Mouse (Mus musculus): Measurements from ENCODE around the gene B9d1. TPM values are rescaled to one million over a fixed set of nuclear protein-coding genes. Genes with fewer than 3 reads are reported as not detected.

The B9d1 gene
- polyA plus RNA-seq, 1 experiment from 2014 or later: 56.0 TPM

DNA sequence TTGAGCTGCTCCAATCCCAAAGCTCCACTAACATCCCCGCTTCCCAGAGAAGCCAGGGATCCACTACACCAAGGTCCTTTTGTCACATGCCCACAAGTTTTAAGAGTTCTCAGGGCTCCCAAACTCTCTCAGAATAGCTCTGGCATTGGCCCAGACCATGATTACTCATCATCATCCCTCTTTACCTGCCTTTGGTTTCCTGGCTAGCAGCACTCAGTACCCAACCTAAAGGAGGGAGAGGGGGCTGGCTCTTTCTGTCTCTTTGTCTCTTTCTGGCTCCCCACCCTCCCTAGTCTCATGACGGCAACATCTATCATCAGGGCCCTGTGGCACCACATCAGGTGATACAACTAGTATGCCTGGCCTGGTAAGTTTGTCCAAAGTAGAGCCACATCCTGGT lies 27.9 kb downstream of the B9d1 start:
- Histone ChIP-seq H3K4me1 (peaks cover 12% of the 10 kb centered on the region), H3K9me3 (replicated peaks) (no peaks in the 10 kb centered on the region), H3K4me3 (no peak overlapping the region), H3K36me3 (peaks cover 41% of the 10 kb centered on the region), H3K27me3 (ENCODE audit: low read depth, poor library complexity, severe bottlenecking) (no peaks in the 10 kb centered on the region), H3K27ac (replicated peaks) (no peak overlapping the region)
- DNase-seq (ENCODE audit: low spot score): no peak
- WGBS: 96% methylated on average over 2 of the region's 2 CpGs

DNA sequence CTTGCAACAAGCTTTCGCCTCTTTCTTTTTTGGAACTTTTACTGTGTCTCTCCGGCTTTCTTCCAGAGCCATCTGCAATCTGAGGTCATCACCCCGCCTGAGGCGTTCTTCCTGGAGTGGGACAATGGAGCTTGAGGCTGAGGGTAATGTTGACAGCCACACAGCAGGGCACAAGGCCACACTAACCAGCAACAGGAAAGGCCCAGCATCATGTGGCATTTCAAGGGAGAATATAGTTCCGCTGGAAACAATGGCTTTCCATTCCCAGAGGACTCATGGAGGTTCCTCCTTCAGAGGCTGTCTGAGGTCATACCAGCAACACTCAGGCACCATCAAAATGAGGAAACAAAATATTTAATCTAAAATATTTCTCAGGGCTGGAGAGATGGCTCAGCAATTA lies 28.6 kb downstream of the B9d1 start:
- DNase-seq (ENCODE audit: low spot score): no peak
- Histone ChIP-seq H3K36me3 (peaks cover 39% of the 10 kb centered on the region), H3K4me3 (no peak overlapping the region), H3K4me1 (peaks cover 12% of the 10 kb centered on the region), H3K27me3 (ENCODE audit: low read depth, poor library complexity, severe bottlenecking) (no peaks in the 10 kb centered on the region), H3K9me3 (replicated peaks) (no peaks in the 10 kb centered on the region), H3K27ac (replicated peaks) (0 out of 2 replicates have a peak overlapping the region, but pooled peaks have one; percentile 19)
- 74% methylated on average over 5 of the region's 5 CpGs for WGBS

DNA sequence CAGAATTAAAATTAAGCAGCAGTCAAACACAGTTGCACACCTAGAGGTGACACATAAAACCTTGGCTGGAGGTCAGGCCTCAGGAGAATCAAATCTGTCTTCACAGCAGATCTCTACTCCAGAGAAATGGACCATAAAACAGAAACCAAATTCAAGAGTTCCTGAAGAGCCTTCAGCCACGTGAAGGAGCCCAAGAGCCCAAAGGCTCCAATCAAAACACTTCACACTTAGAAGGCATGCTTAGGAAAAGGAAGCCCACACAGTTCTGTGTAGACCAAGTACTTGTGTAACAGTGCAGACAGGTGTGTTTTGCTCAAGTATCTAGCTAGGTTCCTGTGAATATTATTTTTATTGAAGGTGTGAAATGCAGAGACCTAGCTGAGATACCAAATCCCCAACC lies 30.6 kb downstream of the B9d1 start:
- peaks cover 43% of the 10 kb centered on the region for H3K36me3 ChIP-seq
- H3K9me3 ChIP-seq (replicated peaks): no peaks in the 10 kb centered on the region
- H3K27ac ChIP-seq (replicated peaks): no peak overlapping the region
- no peak for DNase-seq (ENCODE audit: low spot score)
- H3K27me3 ChIP-seq (ENCODE audit: low read depth, poor library complexity, severe bottlenecking): no peaks in the 10 kb centered on the region
- H3K4me1 ChIP-seq: 0 out of 2 replicates have a peak, but pooled peaks cover 3% of the 10 kb centered on the region
- H3K4me3 ChIP-seq: no peak overlapping the region
- WGBS: 90% methylated on average over 1 of the region's 1 CpGs

DNA sequence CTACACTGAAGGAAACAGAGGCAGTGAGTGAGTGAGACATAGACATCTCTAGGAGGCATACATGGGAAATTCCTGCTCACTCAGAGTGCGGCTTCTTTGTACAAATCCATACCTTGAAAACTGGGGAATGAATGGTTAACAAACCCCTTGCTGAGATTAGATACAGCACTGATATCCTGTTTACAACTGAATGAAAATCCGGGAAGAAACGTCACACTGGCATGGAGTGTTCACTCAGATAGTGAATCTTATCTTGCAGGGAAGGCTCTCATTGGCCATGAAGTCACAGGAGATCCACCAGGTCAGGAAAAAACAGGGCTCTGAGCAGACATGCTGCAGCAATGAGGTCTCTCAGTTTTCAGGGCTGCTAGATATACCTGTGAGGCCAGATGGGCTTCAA lies 32.0 kb downstream of the B9d1 start:
- Histone ChIP-seq H3K36me3 (peaks cover 40% of the 10 kb centered on the region), H3K4me3 (no peak overlapping the region), H3K27me3 (ENCODE audit: low read depth, poor library complexity, severe bottlenecking) (no peaks in the 10 kb centered on the region), H3K9me3 (replicated peaks) (no peaks in the 10 kb centered on the region), H3K4me1 (0 out of 2 replicates have a peak, but pooled peaks cover 3% of the 10 kb centered on the region), H3K27ac (replicated peaks) (no peak overlapping the region)
- 82% methylated on average over 3 of the region's 3 CpGs for WGBS
- DNase-seq (ENCODE audit: low spot score): no peak

DNA sequence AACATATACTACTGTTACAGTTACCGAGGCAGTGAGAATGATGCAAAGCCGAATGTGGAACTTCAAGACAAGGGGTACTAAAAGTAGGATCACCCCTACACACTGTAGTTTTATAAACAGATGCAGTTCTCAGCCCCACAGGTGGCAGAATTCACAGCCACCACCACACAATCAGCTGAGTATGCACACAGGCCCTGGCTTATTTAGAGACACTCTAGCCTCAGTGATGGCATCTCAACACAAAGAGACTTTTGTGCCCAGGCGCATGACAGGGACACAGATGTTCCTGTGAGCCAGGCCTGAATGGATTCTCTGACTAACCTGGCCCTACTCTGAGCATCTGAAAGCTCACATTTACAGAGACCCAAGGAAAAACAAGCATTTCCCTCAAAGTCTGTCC lies 32.4 kb downstream of the B9d1 start:
- 88% methylated on average over 3 of the region's 3 CpGs for WGBS
- Histone ChIP-seq H3K27ac (replicated peaks) (no peak overlapping the region), H3K36me3 (peaks cover 40% of the 10 kb centered on the region)

DNA sequence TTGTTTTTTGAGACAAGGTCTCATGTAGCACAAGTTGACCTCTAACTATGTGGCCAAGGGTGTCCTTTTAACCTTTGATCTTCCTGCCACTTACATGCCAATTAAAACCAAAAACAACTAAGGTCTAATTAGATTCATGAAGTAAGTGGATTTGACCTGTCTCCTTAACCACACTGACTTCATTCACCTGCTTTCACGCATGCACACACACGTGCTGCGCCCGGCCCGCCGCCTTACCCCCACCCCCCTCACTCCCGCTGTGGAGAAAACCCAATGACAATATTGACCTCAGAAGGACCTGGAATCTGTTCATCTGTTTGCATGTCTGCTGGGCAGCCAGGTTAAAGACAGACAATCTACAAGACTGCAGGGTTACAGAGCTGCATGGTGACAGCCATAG lies 35.7 kb downstream of the B9d1 start:
- DNase-seq (ENCODE audit: low spot score): no peak
- Histone ChIP-seq H3K27me3 (ENCODE audit: low read depth, poor library complexity, severe bottlenecking) (no peaks in the 10 kb centered on the region), H3K9me3 (replicated peaks) (no peaks in the 10 kb centered on the region), H3K4me3 (no peak overlapping the region), H3K27ac (replicated peaks) (no peak overlapping the region), H3K36me3 (peaks cover 50% of the 10 kb centered on the region), H3K4me1 (no peaks in the 10 kb centered on the region)
- 83% methylated on average over 7 of the region's 7 CpGs for WGBS

More for the DNA sequence above, 32.4 kb downstream of the B9d1 start:
- no peak for DNase-seq (ENCODE audit: low spot score)
- Histone ChIP-seq H3K4me3 (no peak overlapping the region), H3K9me3 (replicated peaks) (no peaks in the 10 kb centered on the region), H3K27me3 (ENCODE audit: low read depth, poor library complexity, severe bottlenecking) (no peaks in the 10 kb centered on the region), H3K4me1 (0 out of 2 replicates have a peak, but pooled peaks cover 3% of the 10 kb centered on the region)

DNA sequence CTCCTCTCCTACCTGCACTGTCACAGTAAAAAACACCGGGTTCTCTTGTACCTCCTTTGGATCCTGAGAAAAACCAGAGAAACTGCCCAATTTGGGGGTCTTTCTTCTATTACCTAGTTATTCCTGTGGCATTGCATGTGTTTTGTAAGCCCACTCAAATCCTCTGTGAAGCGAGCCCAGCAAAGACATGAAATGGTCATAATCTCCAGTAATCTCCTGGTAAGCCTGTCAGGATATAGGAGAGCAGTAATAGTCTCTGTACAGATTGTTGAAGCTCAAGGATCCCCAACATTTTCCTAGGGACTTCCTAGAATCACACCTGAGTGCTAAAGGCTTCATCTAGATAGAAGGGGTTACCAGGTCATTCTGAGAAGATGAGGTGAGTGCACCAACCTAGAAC lies 36.2 kb downstream of the B9d1 start:
- WGBS: 94% methylated on average over 2 of the region's 2 CpGs
- H3K27me3 ChIP-seq (ENCODE audit: low read depth, poor library complexity, severe bottlenecking): no peaks in the 10 kb centered on the region
- no peak for DNase-seq (ENCODE audit: low spot score)
- H3K9me3 ChIP-seq (replicated peaks): no peaks in the 10 kb centered on the region
- H3K36me3 ChIP-seq: peaks cover 55% of the 10 kb centered on the region
- H3K4me1 ChIP-seq: no peaks in the 10 kb centered on the region
- no peak overlapping the region for H3K27ac ChIP-seq (replicated peaks)
- H3K4me3 ChIP-seq: no peak overlapping the region

DNA sequence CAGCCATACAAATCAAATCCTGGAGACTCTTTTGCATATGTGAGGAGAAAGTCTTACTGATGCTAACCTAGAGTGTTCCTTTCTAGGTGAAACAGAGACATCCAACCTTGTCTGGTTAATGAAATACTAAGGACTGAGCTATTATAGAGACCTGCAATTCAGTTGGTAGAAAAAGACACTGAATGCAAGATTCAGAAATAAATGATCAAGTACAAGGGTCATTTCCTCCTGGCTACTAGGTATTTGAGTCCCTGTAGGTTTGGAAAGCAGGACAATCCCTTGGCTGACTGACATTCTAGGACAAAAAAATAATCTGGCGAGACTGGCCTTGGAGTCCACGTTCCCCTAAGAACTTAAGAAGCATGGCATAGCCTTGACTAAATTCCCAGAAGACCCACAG lies 40.6 kb downstream of the B9d1 start:
- H3K27ac ChIP-seq (replicated peaks): no peak overlapping the region
- H3K27me3 ChIP-seq (ENCODE audit: low read depth, poor library complexity, severe bottlenecking): no peaks in the 10 kb centered on the region
- WGBS: 87% methylated on average over 2 of the region's 2 CpGs
- peaks cover 50% of the 10 kb centered on the region for H3K36me3 ChIP-seq
- no peak overlapping the region for H3K4me3 ChIP-seq
- H3K9me3 ChIP-seq (replicated peaks): no peaks in the 10 kb centered on the region
- DNase-seq (ENCODE audit: low spot score): no peak
- H3K4me1 ChIP-seq: no peaks in the 10 kb centered on the region

DNA sequence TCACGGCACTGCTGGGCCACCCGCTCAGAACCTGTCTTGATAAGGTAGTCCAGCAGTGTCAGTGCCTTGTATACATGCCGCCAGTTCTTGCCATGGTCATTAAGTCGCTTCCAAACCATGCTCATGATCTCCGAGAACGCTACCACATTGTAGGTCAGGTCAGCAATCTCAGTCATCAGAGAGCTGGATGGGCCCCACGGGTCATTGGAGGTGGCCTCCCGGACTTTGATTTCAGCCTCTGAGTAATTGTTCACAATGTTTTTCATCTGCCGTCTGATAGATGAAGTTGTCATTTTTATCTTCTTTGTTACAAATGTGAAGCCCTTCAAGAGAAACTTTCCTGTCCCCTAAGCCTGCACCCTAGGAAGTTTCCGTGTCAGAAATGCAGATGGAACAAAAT lies 41.5 kb downstream of the B9d1 start:
- no peak overlapping the region for H3K4me3 ChIP-seq
- H3K4me1 ChIP-seq: no peaks in the 10 kb centered on the region
- H3K27me3 ChIP-seq (ENCODE audit: low read depth, poor library complexity, severe bottlenecking): no peaks in the 10 kb centered on the region
- 96% methylated on average over 10 of the region's 10 CpGs for WGBS
- no peak overlapping the region for H3K27ac ChIP-seq (replicated peaks)
- no peaks in the 10 kb centered on the region for H3K9me3 ChIP-seq (replicated peaks)
- peaks cover 47% of the 10 kb centered on the region for H3K36me3 ChIP-seq
- DNase-seq (ENCODE audit: low spot score): no peak

DNA sequence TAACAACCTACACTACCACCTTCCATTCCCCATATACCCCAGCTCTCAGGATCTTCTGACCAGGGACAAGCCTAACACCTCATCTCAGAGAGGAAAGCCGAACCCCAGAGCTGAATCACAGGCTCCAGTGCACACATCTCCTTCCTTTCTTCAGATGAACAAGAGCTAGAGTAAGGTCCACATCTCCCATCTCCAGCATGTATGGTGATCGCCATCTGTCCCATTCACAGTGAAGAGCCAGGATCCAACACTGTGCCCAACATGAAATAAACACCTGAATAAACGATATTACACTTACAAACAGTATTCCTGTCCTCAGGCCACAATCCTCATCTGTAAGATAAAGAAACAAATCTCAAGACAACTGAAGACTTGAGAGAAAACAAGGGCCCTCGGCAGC lies 42.8 kb downstream of the B9d1 start:
- Histone ChIP-seq H3K27ac (replicated peaks) (no peak overlapping the region), H3K4me3 (no peak overlapping the region), H3K9me3 (replicated peaks) (no peaks in the 10 kb centered on the region), H3K27me3 (ENCODE audit: low read depth, poor library complexity, severe bottlenecking) (no peaks in the 10 kb centered on the region), H3K4me1 (no peaks in the 10 kb centered on the region), H3K36me3 (peaks cover 42% of the 10 kb centered on the region)
- DNase-seq (ENCODE audit: low spot score): no peak
- 93% methylated on average over 4 of the region's 4 CpGs for WGBS

DNA sequence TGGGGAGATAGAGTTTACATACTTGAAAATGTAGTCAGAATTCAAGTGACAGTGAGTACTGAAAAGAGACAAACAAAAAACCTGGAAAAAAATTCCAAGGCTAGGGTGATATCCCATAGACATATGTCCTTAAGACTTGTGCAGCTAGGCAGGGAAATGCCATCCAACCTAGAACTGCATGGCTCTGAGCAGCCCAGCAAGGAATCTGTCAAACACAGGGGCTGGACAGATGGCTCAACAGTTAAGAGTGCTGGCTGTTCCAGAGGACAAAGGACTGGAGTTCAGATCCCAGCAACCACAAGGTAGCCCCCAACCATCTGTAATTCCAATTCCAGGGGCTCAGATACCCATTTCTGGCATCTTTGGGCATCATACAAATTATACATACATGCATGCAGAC lies 45.7 kb downstream of the B9d1 start:
- Histone ChIP-seq H3K9me3 (replicated peaks) (no peaks in the 10 kb centered on the region), H3K4me1 (no peaks in the 10 kb centered on the region), H3K27ac (replicated peaks) (no peak overlapping the region), H3K27me3 (ENCODE audit: low read depth, poor library complexity, severe bottlenecking) (no peaks in the 10 kb centered on the region), H3K4me3 (no peak overlapping the region), H3K36me3 (peaks cover 22% of the 10 kb centered on the region)
- no peak for DNase-seq (ENCODE audit: low spot score)

DNA sequence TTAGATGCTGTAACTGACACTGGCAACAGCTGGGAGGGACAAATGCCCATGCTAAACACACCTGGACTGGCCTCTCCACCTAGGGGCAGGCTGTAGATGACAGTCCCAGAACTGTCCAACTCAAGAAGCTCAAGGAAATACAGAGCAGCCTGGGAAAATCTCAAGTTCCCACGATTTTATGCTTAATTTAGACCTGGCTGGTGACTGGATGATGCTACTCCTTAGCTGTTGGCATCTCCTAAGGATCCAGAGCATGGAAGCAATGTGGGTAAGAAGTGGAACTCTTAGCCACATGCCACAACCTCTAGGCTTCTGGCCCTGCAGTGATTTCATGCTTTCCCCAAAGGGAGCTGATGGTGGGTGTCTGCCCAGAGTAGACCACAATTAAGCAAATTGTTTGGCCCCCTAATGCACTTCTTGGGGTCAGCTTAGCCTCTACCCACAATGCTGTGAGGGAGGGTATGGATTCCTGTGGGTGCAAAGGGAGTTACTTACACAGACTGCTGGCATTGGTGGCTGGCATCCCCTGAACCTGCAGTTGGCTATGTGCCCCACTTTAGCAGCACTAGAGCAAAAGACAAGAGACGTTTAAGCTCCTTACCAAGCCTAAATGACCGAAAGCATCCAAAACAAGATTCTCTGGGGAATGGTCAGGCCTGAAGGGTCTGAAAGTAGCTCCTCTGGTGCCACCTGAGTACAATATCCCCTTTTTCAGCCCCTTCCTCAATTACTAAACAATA lies 48.2 kb downstream of the B9d1 start:
- Histone ChIP-seq H3K36me3 (0 out of 2 replicates have a peak, but pooled peaks cover 5% of the 10 kb centered on the region), H3K4me1 (no peaks in the 10 kb centered on the region), H3K27ac (replicated peaks) (no peak overlapping the region), H3K9me3 (replicated peaks) (no peaks in the 10 kb centered on the region), H3K27me3 (ENCODE audit: low read depth, poor library complexity, severe bottlenecking) (no peaks in the 10 kb centered on the region), H3K4me3 (no peak overlapping the region)
- 77% methylated on average over 3 of the region's 3 CpGs for WGBS
- DNase-seq (ENCODE audit: low spot score): no peak

DNA sequence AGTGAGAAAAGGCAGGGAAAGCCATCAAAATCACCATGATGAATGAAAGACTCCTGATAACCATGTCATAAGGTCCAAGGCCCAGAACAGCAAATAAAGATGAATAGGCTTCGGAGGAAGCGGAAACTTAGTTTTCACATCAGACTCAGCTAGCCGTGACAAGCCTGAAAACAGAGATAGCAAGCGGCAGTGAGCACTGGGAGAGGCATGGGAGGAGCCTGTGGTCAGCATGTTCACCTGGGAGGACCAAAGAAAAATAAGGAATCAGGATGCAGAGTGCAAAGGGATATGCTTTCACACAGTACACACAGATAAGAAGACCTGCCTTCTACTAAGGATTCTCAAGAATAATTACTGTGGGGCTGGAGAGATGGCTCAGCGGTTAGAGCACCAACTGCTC lies 54.6 kb downstream of the B9d1 start:
- Histone ChIP-seq H3K36me3 (no peaks in the 10 kb centered on the region), H3K4me1 (peaks cover 4% of the 10 kb centered on the region; the same call in 1 of the 2 replicates), H3K27me3 (ENCODE audit: low read depth, poor library complexity, severe bottlenecking) (no peaks in the 10 kb centered on the region), H3K4me3 (no peak overlapping the region), H3K27ac (replicated peaks) (no peak overlapping the region), H3K9me3 (replicated peaks) (no peaks in the 10 kb centered on the region)
- 89% methylated on average over 5 of the region's 5 CpGs for WGBS
- no peak for DNase-seq (ENCODE audit: low spot score)
